Mouse (Mus musculus): ENCODE measurements around the gene Rab8b.
"Not testable (repeated sequence)": the region's sequence is repeated elsewhere in the genome, so short reads cannot be mapped to it uniquely, and the experiment has no call there.

The Rab8b gene

GRCm38 (mm10) chr9:66833851-66834250 is 85.6 kb downstream of the Rab8b start:
- peak; percentile 23 for DNase-seq

DNA sequence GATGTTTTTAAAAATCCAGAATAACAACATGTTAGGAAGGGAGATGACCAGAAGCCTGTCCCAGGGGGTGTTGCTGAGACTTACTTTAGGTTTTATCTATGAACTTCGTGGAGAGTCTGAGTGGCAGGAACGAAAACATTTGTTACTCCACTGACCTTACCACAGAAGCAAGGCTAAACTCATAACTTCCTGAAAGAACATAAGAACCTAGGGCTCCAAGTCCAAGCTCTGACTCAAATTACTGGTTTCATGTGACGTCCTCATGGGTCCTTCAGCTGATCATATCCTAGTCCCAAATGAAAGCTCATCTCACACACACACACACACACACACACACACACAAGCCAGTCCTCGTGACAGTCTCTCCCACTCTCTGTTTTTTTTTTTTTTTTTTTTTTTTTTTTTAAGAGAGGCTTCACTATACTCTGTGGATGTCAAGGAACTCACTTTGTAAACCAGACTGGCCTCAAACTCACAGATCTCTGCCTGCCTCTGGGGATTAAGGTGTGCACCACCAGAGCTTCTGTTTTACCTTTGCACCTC is 87.0 kb downstream of the Rab8b start:
- no peak for DNase-seq

DNA sequence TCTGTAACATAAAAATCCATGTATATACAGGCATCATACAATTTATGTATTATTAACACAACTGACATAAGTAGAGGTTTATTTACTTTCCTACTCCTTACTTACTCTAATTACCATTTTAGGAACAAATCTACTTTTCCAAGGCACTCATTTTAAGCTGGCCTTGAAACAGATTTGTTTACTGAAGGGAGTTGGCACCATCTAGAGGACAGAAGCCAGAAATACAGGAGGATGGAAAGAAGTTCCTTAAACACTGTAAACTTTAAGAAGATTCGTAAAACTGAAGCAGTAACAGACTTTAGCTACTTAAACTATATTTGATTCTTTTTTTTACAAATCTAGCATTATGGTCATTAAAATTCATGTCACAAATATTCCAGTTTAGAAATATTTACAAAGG is 93.5 kb downstream of the Rab8b start:
- no peak for DNase-seq

DNA sequence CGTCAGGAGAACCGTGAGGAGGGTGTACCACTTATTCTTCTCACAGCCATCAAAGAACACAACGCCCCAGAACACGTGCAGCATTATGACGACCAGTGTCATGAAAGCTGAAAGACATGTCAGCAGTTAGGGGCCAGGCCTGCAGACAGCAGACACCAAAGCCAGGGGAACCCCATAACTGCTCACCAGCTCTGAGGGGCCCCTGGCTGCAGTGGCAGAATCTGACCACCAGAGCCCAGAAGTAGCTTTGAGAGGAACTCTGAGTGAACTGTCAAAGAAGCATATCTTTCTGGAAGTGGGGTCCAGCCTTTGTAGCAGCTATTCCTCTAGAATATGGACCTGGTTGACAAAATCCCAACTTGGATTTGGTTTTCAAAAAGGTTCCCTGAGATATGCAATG is 97.2 kb downstream of the Rab8b start:
- not testable (repeated sequence) for DNase-seq

- no peak for DNase-seq
Measured at GRCm38 (mm10) chr9:66820996-66821395, 98.5 kb downstream of the Rab8b start.

DNA sequence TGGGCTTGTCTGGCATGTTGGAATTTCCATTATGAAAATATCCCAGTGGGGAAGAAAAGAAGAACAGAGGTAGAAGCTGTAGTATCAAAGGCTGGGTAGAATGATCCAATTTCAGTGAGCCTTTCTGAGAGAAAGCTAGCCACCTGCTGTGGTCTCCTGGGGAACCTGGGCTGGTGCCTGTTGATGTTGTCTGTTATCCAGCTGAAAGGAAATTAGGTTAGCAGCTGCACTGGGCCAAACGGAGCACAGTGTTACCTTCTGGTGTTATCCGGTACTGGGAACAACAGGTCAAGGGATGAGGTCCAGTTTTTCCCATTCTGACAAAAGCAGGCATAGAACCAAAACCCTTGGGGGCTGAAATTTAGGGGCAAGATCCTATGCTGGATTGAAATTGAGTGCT is 106.1 kb downstream of the Rab8b start:
- DNase-seq, result no peak

- DNase-seq, result not testable (repeated sequence)
Measured at GRCm38 (mm10) chr9:66805951-66806350, 113.5 kb downstream of the Rab8b start.

DNA sequence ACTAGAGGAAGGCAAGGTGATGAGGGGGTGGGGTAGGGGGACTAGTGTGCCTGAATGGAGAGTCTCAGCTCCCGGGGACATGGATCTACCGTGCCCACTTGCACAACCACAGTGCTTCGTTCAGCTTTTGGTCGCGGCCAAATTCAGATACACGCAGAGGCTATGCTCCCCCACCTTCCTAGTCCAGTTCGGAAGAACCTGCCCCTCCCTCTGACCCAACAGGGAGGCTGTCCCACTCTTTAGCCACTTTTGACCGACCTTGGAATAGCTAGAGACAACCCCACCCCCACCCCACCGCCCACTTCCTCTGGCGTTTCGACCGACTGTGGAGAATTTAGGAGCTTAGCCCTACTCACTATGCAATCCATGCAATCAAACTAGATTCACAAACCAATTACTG is 117.5 kb downstream of the Rab8b start:
- no peak for DNase-seq

DNA sequence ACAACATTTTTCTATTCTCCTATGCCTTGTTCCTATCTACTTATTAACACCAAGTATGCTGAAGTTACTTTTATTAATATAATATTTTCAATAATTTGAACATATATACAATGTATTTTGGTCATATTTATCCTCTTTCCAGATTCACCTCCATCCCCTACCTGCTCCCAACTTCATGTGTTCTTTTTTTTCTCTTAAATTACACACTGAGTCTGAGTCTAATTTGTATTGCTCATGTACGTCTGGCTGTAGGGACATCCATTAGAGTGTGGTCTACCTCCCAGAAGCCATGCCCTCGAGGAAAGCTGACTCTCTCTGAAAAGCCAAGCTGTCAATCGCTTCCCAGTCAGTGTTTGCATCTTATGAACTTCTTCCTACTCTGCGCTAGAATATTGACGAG is 122.7 kb downstream of the Rab8b start, which contains the start of gene Gm10647:
Gene Gm10647, plus strand, starts transcription at position 301 of the 400 bp plus-strand sequence.
- no peak for DNase-seq

- peak; percentile 98 for DNase-seq
Measured at GRCm38 (mm10) chr9:66795464-66796324, 123.8 kb downstream of the Rab8b start, which contains the start of gene Aph1b. Gene Aph1b (minus strand): TSS chr9:66795490.

GRCm38 (mm10) chr9:66794629-66795463 is 124.6 kb downstream of the Rab8b start:
- no peak for DNase-seq
